Mouse (Mus musculus) ovary, adult 18-20 months (tissue): ENCODE results near the gene Smco1.

Experiments used
- DNase-seq: peaks from one replicate; pipeline ENCODE4 v3.0.0; 2022; ENCODE audit warnings: low spot score, mixed read lengths

Gene Smco1

GRCm38 (mm10) chr16:32312386-32312785, 41.1 kb downstream of the Smco1 start:
- DNase-seq: no peak

- DNase-seq: no peak
Observed at GRCm38 (mm10) chr16:32312859-32313258, 41.6 kb downstream of the Smco1 start.

- no peak for DNase-seq
Observed at GRCm38 (mm10) chr16:32316601-32317000, 45.3 kb downstream of the Smco1 start.

- no peak for DNase-seq
Observed at GRCm38 (mm10) chr16:32323953-32324352, 52.7 kb downstream of the Smco1 start.
